Mouse (Mus musculus) CH12.LX (cell line): ENCODE measurements around the gene B9d1. TPM values are rescaled to one million over a fixed set of nuclear protein-coding genes. Genes with fewer than 3 reads are reported as not detected.

Experiments
- DNase-seq: peaks from one replicate; pipeline ENCODE4 v3.0.0-alpha.2; 2013; ENCODE audit errors: extremely low read depth
- H3K27ac ChIP-seq: 2 replicates; pipeline ENCODE4 v1.5.1; 2012; ENCODE audit warnings: low read depth, mild to moderate bottlenecking, control low read depth, moderate library complexity; ENCODE audit not compliant: insufficient read depth
- H3K27me3 ChIP-seq: replicated peaks from 2 replicates; pipeline ENCODE3; 2012; ENCODE audit warnings: inconsistent platforms
- H3K36me3 ChIP-seq, 2 experiments: replicated peaks in 1 of 2; 2 replicates each; pipeline versions ENCODE3 to v1.6.1; 2012; ENCODE audit warnings: inconsistent platforms in 1 of 2, low read length in 1 of 2, mild to moderate bottlenecking in 1 of 2, mixed read lengths in 1 of 2, moderate library complexity in 1 of 2; ENCODE audit not compliant: control insufficient read depth in 1 of 2, insufficient read depth in 1 of 2
- H3K4me1 ChIP-seq, 2 experiments: 2 replicates each; pipeline ENCODE4 v1.6.1; 2012; ENCODE audit warnings: inconsistent platforms in 1 of 2, moderate library complexity in 1 of 2; ENCODE audit not compliant: insufficient read depth in 2 of 2, control insufficient read depth in 1 of 2
- H3K4me2 ChIP-seq: 2 replicates; pipeline ENCODE4 v1.6.1; 2012; ENCODE audit warnings: low read depth, mild to moderate bottlenecking, control low read depth; ENCODE audit not compliant: poor library complexity, insufficient read depth, severe bottlenecking
- H3K4me3 ChIP-seq, 3 experiments: fragments of 150-350 bp in 1 of 3; sonication (generic) in 1 of 3; replicated peaks in 1 of 3; 2 replicates each; pipeline versions ENCODE3 to v1.5.1; 2011 to 2012; ENCODE audit warnings: low read depth in 2 of 3, low read length in 2 of 3, mild to moderate bottlenecking in 2 of 3, moderate library complexity in 2 of 3, control low read depth in 1 of 3, improper control_type of control experiment in 1 of 3, inconsistent platforms in 1 of 3, mixed read lengths in 1 of 3; ENCODE audit not compliant: poor library complexity in 1 of 3
- H3K79me2 ChIP-seq: replicated peaks from 2 replicates; pipeline ENCODE4 v1.6.1; 2012; ENCODE audit warnings: mild to moderate bottlenecking, moderate library complexity; ENCODE audit not compliant: control insufficient read depth, poor library complexity, insufficient read depth, severe bottlenecking; ENCODE audit errors: extremely low read depth
- H3K9ac ChIP-seq: 2 replicates; pipeline ENCODE4 v1.6.1; 2012; ENCODE audit warnings: low read depth, mild to moderate bottlenecking, control low read depth, moderate library complexity; ENCODE audit not compliant: insufficient read depth
- H3K9me3 ChIP-seq: replicated peaks from 2 replicates; pipeline ENCODE3; 2012; ENCODE audit warnings: low read length, inconsistent platforms, mixed read lengths
- BHLHE40 ChIP-seq: IDR thresholded peaks from 2 replicates; pipeline ENCODE4 v1.6.1; 2011; ENCODE audit warnings: mild to moderate bottlenecking, low read depth, low read length, improper control_type of control experiment
- CHD1 ChIP-seq: IDR thresholded peaks from 2 replicates; pipeline ENCODE4 v1.6.1; 2012; ENCODE audit warnings: low read depth, low read length, improper control_type of control experiment, inconsistent platforms
- CHD2 ChIP-seq: IDR thresholded peaks from 2 replicates; pipeline ENCODE4 v1.6.1; 2011; ENCODE audit warnings: low read length, improper control_type of control experiment
- CTCF ChIP-seq, 2 experiments: IDR thresholded peaks in 1 of 2; conservative IDR thresholded peaks in 1 of 2; 2 replicates each; pipeline ENCODE4 v1.5.1; 2011 to 2012; ENCODE audit warnings: low read depth in 2 of 2, low read length in 2 of 2, improper control_type of control experiment in 1 of 2, inconsistent platforms in 1 of 2, mild to moderate bottlenecking in 1 of 2, moderate library complexity in 1 of 2
- E2F4 ChIP-seq: IDR thresholded peaks from 2 replicates; pipeline ENCODE4 v1.6.1; 2011; ENCODE audit warnings: low read depth, low read length, improper control_type of control experiment; ENCODE audit not compliant: insufficient replicate concordance
- EP300 ChIP-seq: IDR thresholded peaks from 2 replicates; pipeline ENCODE4 v1.6.1; 2011; ENCODE audit warnings: low read length, improper control_type of control experiment
- GABPA ChIP-seq: IDR thresholded peaks from 2 replicates; pipeline ENCODE4 v1.6.1; 2012; ENCODE audit warnings: low read depth, low read length, improper control_type of control experiment, inconsistent platforms; ENCODE audit not compliant: insufficient replicate concordance
- HCFC1 ChIP-seq: IDR thresholded peaks from 2 replicates; pipeline ENCODE4 v1.6.1; 2012; ENCODE audit warnings: low read depth, mild to moderate bottlenecking, inconsistent platforms, low read length, improper control_type of control experiment
- IRF4 ChIP-seq: IDR thresholded peaks from 2 replicates; pipeline ENCODE4 v1.6.1; 2014; ENCODE audit warnings: low read depth, mild to moderate bottlenecking, inconsistent platforms, low read length, improper control_type of control experiment
- MAZ ChIP-seq: IDR thresholded peaks from 2 replicates; pipeline ENCODE4 v1.6.1; 2012; ENCODE audit warnings: low read depth, mild to moderate bottlenecking, inconsistent platforms, low read length, improper control_type of control experiment, moderate library complexity
- MXI1 ChIP-seq: IDR thresholded peaks from 2 replicates; pipeline ENCODE4 v1.6.1; 2011; ENCODE audit warnings: mild to moderate bottlenecking, low read depth, low read length, improper control_type of control experiment
- PAX5 ChIP-seq: IDR thresholded peaks from 2 replicates; pipeline ENCODE4 v1.6.1; 2012; ENCODE audit warnings: low read length, inconsistent platforms, mixed read lengths
- POLR2A ChIP-seq: IDR thresholded peaks from 2 replicates; pipeline ENCODE4 v1.6.1; 2011; ENCODE audit warnings: low read depth, mild to moderate bottlenecking, improper control_type of control experiment, low read length
- RAD21 ChIP-seq: IDR thresholded peaks from 2 replicates; pipeline ENCODE4 v1.6.1; 2011; ENCODE audit warnings: low read depth, mild to moderate bottlenecking, low read length, improper control_type of control experiment, moderate library complexity
- SMC3 ChIP-seq: IDR thresholded peaks from 2 replicates; pipeline ENCODE4 v1.6.1; 2011; ENCODE audit warnings: low read depth, low read length, improper control_type of control experiment
- TBP ChIP-seq: conservative IDR thresholded peaks from 2 replicates; pipeline ENCODE4 v1.6.1; 2011; ENCODE audit warnings: low read depth, low read length, improper control_type of control experiment
- USF1 ChIP-seq: IDR thresholded peaks from 2 replicates; pipeline ENCODE4 v1.6.1; 2014; ENCODE audit warnings: low read depth, mild to moderate bottlenecking, inconsistent platforms, low read length, improper control_type of control experiment
- USF2 ChIP-seq: conservative IDR thresholded peaks from 2 replicates; pipeline ENCODE4 v1.6.1; 2011; ENCODE audit warnings: low read depth, low read length, improper control_type of control experiment
- dilution Hi-C: fragments of 300-500 bp; cut with MboI; formaldehyde crosslinking; loops from 2 replicates; pipeline ENCODE4 v1.14.3; 2020; ENCODE audit warnings: low sequenced_read_pairs; ENCODE audit not compliant: extremely low pct_unique_long_range_greater_than_20kb, extremely low pct_ligation_motif_present
- in situ Hi-C: fragments of 300-500 bp; cut with MboI; formaldehyde crosslinking; loops from 3 replicates; pipeline ENCODE4 v1.14.3; 2019; ENCODE audit warnings: low sequenced_read_pairs, low pct_ligation_motif_present, low pct_unique_long_range_greater_than_20kb, mixed read lengths
- polyA plus RNA-seq: library from polyadenylated mRNA; unstranded; fragments of >175 nt; gene quantifications from 2 replicates; pipeline ENCODE4 v1.2.1, GENCODE M21; 2012; ENCODE audit warnings: low read depth; ENCODE audit not compliant: insufficient read length
- total RNA-seq, 2 experiments: library from RNA; depleted of rRNA; stranded (reverse); fragments of 300-350 nt in 1 of 2; fragments of >200 nt in 1 of 2; gene quantifications; 2 replicates each; pipeline ENCODE4 v1.2.3; 2012 to 2014

B9d1 gene
- total and polyA plus RNA-seq, 3 experiments, result 19.2 to 62.9 (median 26.2) TPM

- Histone ChIP-seq H3K9ac (no peak overlapping the region), H3K9me3 (no peaks in the 10 kb centered on the region), H3K79me2 (no peaks in the 10 kb centered on the region), H3K4me1 (no peaks in the 10 kb centered on the region), H3K4me2 (no peak overlapping the region), H3K4me3 (no peak overlapping the region), H3K27me3 (peaks cover 30% of the 10 kb centered on the region), H3K36me3 (no peaks in the 10 kb centered on the region), H3K27ac (no peak overlapping the region)
- in situ Hi-C loops (no loop called here), dilution Hi-C loops (no loop called here)
- TF ChIP-seq CHD1 (no peak), RAD21 (no peak), GABPA (no peak)
- DNase-seq, result no peak
Measured at GRCm38 (mm10) chr11:61477566-61478508, 27.1 kb upstream of the B9d1 start.

GRCm38 (mm10) chr11:61478788-61479187 is 26.2 kb upstream of the B9d1 start:
- H3K9me3 ChIP-seq, result no peaks in the 10 kb centered on the region
- H3K4me2 ChIP-seq, result no peak overlapping the region
- DNase-seq, result no peak
- no peak overlapping the region for H3K9ac ChIP-seq
- H3K27ac ChIP-seq, result no peak overlapping the region
- H3K27me3 ChIP-seq, result peaks cover 26% of the 10 kb centered on the region
- in situ Hi-C loops (no loop called here), dilution Hi-C loops (no loop called here)
- no peaks in the 10 kb centered on the region for H3K79me2 ChIP-seq
- no peak for TF ChIP-seq PAX5
- TF ChIP-seq TBP, result 0 out of 2 replicates have a peak, but pooled peaks have one; percentile 19
- no peaks in the 10 kb centered on the region for H3K36me3 ChIP-seq
- H3K4me1 ChIP-seq, result no peaks in the 10 kb centered on the region
- H3K4me3 ChIP-seq, result no peak overlapping the region

GRCm38 (mm10) chr11:61481239-61482090 is 23.5 kb upstream of the B9d1 start:
- H3K27me3 ChIP-seq, result peaks cover 17% of the 10 kb centered on the region
- no peaks in the 10 kb centered on the region for H3K36me3 ChIP-seq
- no peaks in the 10 kb centered on the region for H3K9me3 ChIP-seq
- no peak for DNase-seq
- dilution Hi-C loops, result no loop called here
- H3K9ac ChIP-seq, result no peak overlapping the region
- H3K4me2 ChIP-seq, result no peak overlapping the region
- H3K4me1 ChIP-seq, result no peaks in the 10 kb centered on the region
- no peak overlapping the region for H3K4me3 ChIP-seq
- TF ChIP-seq USF2 (no peak), CTCF (conservative IDR thresholded peaks at IDR 0.05 in 1 of 2, IDR thresholded peaks at IDR 0.05 in 1 of 2; ENCODE audit: low read depth in 2 of 2, low read length in 2 of 2) (no peak), E2F4 (no peak), PAX5 (no peak), SMC3 (no peak), EP300 (no peak), MXI1 (no peak), POLR2A (no peak), IRF4 (no peak), USF1 (no peak), MAZ (no peak), BHLHE40 (no peak), HCFC1 (no peak), CHD2 (no peak)
- no peak overlapping the region for H3K27ac ChIP-seq
- no peaks in the 10 kb centered on the region for H3K79me2 ChIP-seq
- in situ Hi-C loops, result no loop called here
